Mouse (Mus musculus): ENCODE data around the gene Col16a1.

The Col16a1 gene

DNA sequence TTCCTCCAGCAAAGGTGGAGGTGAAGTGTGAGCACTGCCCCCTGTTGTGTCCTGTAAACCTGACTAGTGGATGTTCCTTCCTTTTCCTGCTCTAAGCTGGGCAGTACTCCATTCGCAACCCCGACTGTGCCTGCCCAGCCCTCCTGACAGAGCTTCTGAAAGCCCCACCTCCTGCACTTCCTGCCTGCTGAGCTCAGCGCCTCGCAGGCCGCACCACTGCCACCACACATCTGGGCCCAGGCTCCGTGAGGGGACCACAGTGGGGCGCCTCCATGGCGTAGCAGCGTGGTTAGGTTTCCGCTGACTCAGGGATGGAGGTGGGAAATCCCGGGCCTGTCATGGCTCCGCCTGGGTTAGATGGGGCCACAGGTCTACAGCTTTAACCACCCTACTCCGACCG is 2.0 kb upstream of the Col16a1 start:
- DNase-seq (ENCODE audit: low spot score): no peak

DNA sequence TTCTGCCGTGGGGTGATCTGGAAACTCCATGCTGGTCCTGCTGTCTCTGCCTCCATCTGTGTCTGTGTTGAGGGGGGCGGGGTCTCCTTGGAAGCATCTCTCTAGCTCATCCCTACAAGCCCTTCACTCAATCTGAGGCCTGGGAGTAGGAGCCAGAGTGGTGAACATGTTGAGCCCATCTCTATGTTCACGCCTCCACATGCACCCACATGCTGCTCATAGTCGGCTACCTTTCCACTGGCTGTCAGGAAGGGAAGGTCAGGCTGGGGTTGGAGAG is 501 bp downstream of the Col16a1 start:
- no peak for DNase-seq (ENCODE audit: low spot score)

DNA sequence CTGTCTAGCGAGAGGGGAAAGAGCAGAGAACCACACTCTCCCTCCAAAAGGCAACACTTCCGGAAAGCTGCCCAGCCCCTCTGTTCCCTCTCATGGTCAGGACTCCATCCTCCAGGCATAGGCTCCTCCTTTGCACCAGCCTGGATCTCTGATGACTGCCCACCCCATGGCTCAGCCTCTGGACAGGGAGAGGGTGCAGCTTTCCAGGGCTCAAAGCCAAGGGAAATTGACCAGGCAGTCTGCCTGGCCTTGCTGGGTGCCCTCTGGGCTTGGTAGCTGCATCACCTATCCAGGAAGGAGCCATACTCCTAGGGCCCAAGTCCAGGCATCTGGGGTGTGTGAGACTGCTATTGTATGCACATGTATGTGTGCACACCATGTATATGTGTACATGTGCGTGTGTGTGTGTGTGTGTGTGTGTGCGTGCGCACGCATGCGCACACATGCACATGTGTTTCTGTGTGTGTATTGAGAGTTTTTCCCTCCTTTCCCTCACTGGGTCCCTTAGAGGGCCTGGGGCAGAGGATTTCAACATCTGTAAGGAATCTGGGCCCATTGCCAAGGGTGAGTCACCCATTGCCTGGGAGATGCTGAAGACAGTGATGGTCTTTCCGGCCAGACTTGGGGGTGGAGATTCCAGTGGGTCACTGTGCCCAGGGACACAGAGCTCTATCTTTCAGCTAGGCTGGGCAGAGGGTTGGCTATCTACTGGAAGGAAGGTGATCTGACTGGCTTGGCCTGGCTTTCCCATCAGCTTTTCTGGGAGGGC is 2.6 kb downstream of the Col16a1 start:
- DNase-seq (ENCODE audit: low spot score): no peak

DNA sequence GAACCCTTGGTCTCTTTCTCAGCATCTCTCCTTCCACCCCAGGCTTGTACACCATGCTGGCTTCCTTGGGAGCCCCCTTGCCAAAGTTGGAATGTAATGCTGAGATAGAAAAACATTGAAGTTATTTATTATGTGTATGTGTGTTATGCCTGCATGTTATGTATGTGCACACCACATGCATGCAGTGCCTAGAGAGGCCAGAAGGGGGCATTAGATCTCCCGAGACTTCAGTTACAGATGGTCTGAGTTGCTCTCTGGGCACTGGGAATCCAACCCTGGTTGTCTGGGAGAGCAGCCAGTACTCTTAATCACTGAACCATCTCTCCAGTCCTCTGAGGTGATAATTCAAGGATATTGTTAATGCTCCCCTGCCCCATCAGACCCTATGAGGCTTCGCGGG is 4.6 kb downstream of the Col16a1 start:
- no peak for DNase-seq (ENCODE audit: low spot score)

DNA sequence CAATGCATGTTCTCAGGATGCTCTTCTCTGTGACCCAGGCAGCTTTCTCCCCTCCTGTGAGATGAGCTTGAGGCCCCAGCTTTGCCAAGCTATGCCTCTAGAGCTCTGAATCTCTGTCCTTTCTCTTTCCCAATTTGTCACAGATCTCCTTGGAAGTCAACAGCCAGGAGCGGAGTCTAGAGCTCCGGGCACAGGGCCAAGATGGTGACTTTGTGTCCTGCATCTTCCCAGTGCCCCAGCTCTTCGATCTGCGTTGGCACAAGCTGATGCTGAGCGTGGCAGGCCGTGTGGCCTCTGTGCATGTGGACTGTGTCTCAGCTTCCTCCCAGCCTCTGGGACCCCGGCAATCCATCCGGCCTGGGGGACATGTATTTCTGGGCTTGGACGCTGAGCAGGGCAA is 5.5 kb downstream of the Col16a1 start:
- DNase-seq (ENCODE audit: low spot score): no peak

DNA sequence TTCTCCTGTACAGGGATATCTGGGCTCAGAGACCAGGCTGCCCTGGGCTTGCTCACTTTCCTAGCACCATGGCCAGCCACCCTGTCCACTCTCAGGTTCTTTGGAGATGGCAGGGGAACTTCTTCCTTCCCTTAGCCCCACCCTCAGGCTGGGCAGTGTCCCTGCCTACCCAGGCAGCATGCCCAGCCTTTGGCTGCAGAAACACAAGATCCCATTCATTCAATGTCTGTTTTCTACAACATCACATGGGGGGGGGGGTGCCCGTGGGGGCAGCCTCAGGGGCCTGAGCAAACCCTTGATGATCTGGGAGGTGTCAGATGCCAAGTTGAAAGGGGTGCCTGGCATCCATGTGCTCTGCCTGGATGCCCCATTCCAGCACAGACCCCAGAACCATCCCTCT is 7.1 kb downstream of the Col16a1 start:
- DNase-seq (ENCODE audit: low spot score): no peak

DNA sequence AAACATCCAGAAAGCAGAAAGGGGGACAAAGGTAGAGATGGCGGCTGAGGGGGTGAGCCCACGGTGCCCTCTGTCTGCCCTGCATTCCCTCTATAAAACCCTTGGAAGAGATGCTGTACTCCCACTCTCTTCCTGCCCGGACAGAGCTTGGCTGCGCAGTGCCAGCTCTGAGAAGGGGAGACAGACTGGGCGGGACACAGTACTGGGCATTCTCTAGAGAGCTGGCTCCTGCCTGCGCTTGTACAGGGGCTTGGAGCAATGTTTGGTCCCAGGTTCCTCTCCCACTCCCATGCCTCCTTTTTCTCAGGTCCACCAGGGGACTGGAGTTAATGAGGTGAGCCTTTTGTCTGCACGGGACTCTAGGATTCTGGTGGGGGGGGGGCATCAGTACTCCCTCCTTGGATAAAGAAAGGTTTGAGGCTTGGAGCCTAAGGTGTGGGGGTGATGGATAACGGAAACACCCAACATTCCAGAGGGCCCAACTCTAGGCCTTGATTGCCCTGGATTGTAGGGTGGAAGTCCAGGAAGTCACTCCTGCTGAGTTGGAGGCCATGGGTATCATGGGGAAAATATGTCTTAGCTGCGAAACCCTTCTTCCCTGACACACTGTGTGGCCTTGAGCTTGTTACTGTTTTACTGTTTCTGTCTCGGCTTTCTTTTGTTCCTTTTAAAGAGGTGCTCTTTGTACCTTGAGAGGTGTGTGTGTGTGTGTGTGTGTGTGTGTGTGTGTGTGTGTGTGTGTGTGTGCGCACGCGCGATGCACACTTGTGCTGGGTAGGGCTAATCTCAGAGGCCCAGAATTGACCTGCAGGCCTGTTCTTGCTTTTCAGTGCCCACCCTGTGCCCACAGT is 7.7 kb downstream of the Col16a1 start:
- DNase-seq (ENCODE audit: low spot score): no peak

DNA sequence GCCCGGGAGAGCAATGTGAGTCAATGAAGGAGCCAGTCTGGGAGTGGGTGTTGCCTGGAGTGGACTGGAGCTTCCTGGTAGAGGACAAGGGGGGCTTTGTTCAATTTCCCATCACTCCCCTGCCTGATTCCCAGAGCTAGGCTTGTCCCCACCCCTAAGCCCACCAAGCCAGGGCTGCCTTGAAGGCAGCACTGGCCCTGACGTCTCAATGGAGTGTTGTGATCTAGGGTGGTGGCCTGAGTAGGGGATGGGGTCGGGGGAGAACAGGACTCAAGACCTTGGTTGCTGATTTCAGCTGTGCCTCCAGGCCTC is 8.3 kb downstream of the Col16a1 start:
- DNase-seq (ENCODE audit: low spot score): no peak

DNA sequence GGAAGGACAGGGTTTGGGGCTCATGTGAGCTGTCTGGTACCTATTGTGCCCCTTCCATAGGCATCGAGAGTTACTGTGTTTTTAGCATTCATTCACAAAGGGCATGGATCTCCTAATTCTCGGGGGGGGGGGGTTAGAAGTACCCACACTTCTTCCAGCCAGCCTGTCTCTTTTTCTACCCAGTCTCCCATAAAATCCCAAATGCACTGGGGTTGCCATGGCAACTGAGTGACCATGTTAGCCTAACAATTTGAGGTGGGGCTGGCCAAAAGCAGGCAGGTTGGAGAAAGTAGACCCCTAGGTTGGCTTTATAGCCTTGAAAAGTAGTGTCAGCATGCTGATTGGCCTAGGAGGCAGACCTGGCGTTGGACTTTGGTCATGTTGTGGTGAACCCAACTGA is 8.8 kb downstream of the Col16a1 start:
- no peak for DNase-seq (ENCODE audit: low spot score)

DNA sequence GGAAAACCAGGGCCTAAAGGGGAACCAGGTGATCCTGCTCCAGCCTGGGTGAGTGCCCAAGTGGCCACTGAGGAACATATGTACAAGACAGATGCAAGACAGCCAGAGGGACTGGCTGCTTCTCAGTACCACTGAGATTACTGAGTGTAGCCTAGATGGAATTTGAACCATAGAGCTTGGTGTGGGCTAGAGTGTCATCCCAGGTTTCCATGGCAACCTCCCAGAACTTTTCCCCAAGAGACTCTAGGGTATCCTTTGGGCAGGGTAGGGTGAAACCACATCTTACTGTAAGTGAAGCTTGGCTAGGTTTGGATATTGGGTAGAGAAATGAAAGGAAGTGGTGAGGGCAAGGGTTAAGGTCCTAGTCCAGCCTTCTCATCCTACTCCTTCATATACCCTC is 13.3 kb downstream of the Col16a1 start:
- no peak for DNase-seq (ENCODE audit: low spot score)

DNA sequence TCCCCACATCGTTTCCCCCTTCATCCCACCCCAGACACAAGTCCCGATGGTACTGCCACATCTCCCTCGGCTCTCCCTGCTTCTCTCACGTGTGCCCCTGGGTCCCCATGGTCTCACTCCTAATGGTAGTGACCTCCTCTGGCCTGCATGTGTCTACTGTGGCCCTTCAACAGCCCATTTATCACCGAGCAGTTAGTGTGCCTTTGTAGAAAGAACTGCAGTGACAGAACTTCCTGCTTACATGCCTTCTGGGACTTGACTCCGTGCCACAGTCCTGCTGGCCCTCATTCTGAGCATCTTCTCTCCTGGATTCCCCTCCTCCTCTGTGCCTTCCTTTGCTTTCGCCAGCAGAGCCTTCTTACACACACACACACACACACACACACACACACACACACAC is 15.6 kb downstream of the Col16a1 start:
- no peak for DNase-seq (ENCODE audit: low spot score)

DNA sequence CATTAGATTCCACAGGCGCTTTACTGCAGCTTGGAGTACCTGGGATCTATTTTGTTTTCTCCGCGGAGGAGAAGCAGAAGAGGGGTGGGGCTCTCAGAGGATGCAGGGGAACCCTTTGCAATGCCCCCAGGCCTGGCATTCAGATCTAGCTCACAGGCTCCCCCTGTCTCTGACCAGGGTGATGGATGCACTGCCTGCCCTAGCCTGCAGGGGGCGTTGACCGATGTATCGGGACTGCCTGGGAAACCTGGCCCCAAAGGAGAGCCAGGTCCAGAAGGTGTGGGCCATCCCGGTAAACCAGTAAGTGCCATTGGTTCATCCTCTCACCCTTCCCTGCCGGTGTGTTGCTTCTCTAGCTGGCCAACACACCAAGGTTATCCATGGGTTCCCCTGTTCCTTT is 19.2 kb downstream of the Col16a1 start:
- DNase-seq (ENCODE audit: low spot score): no peak

DNA sequence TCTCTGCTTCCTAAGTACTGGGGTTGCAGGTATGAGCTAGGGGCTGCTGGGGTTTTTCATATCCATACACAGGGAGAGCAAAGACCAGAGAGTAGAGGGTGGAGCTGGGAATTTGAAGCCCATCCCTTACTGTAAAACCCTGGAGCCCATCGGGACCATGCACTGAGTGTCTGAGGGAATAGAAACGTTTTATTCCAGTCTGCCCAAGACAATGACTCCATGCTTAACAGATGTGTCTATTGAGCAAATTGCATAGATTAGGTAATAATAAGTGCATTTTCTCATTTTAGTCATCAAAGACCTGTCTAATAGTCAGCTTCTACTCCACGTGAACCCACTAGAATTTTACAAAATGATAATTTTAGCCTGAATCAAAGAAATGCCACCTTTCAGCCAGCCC is 22.9 kb downstream of the Col16a1 start:
- no peak for DNase-seq (ENCODE audit: low spot score)

DNA sequence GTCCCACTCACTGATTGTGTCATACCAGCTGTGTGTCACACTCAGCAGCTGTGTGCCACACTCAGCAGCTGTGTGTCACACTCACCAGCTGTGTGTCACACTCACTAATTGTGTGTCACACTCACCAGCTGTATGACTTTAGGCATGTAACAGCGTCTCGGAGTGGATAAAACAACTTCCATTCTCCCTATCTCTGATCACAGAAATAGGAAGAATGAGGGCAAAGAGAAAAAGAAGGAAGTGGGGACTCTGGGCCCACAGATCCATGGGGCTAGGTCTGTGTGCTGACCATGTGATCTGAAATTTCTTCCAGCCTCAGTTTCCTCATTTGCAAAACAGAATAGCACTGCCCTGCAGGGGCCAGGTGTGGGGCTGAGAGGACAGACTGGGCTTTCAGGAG is 24.1 kb downstream of the Col16a1 start:
- DNase-seq (ENCODE audit: low spot score): no peak

DNA sequence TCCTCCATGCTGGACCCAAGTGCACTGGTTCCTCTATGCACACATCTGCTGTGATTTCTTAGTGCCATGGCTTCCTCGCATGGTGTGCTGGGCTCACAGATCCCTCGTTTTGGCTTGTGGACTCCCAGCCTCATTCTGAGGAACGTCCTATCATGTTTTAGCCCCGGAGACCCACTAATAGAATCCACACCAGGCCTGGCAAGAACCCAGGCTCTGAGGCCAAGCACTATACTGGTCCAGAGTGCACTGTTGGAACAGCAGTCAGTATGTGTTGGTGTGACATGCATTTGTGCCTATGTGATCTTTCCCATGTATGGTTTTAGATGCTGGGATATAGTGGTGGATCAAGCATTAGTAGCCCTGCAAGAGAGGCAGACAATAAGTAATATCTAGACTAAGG is 25.7 kb downstream of the Col16a1 start:
- DNase-seq (ENCODE audit: low spot score): no peak

DNA sequence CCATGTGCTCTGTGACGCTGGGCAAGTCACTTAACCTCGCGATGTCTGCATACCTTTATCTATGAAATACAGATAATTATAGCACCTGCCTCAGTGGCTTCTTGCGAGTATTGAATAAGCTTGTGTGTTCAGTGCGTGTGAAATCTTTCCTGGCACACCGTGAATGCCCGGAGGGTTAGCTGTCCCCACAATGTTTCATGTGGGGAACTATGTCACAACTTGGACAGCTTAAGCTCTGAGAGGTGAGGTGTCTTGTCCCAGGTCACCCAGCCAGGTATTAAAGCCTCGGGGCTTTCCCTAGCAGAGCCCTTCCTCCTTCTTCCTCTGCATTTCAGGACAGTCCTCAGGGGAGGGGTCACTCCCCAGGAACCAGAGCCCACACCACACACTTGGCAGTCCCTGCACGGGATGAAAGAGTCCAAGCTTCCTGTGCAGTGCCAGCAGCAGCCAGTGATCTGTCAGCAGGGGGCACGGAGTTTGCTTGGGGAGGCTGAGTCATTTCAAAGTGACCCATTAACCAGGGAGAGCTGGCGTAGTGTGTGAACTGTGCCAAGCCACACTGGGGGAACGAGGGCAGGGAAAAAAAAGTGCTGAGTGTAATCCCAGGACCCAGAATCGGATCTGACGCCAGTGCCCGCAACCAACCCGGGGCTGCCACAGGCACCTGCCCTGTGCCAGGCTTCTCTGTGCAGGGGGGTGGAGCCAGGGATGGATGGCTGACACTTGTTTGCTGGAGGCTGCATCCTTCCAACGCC is 27.3 kb downstream of the Col16a1 start:
- DNase-seq (ENCODE audit: low spot score): no peak

DNA sequence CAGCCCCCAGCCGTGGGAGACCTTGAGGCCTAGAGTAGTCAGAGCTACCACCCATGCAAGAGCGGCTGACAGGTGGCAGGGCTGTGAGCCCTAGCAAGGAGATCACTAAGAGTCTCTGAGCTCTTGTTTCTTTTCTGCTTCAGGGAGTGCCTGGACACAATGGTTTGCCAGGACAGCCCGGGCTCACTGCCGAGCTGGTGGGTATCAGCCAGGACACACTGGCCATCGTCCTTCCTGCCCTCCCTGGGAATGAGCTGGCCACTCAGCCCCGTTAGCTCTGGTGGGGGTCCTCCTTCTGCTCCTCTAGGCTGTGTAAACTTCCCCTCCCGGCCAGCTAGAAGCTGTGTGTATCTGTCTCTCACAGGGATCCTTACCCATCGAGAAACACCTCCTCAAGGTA is 29.2 kb downstream of the Col16a1 start:
- no peak for DNase-seq (ENCODE audit: low spot score)

DNA sequence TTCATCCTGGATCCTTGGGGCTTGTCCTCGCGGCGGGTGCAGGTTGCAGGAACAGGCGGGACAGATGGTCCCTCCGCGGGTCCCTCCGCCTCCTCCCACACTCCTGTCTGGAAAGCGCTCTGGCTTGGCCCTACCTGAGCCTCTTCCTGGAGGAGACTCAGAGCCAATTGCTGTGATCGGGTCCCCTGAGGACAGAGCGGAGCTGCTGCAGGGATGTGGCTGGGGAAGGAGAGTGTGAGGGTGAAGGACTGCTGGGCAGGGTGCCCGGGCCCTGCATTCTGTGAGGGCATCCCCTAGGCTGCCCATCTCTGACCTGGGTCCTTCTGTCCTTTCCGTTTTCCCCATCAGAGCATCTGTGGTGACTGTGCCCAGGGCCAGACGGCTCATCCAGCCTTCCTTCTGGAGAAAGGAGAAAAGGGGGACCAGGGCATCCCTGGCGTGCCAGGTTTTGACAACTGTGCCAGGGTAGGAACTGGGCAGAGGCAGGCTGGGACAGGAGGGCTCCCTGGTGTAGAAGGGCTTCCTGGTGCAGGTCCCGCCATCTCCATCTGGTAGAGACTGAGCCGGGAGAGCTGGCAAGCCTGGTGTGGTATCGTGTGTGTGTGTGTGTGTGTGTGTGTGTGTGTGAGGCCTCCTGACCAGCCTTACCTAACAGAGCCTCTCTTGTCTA is 31.3 kb downstream of the Col16a1 start:
- no peak for DNase-seq (ENCODE audit: low spot score)

DNA sequence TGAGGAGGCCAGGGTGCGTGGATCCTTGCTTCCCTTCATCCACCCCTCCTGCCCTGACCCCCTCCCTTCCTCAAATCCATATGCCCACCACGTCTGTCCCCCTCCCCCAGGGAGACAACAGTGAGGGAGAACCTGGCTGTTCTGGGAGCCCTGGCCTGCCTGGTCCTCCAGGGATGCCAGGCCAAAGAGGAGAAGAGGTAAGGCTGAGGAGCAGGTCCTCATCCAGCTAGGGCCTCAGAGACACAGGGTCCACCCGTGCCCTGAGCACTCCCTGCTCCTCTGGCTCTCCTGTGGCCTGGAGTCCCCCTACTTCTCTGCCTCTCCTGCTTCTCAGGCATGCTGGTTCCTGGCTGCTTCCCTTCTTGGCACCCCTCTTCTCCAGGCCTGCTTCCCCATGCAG is 31.9 kb downstream of the Col16a1 start:
- DNase-seq (ENCODE audit: low spot score): no peak

DNA sequence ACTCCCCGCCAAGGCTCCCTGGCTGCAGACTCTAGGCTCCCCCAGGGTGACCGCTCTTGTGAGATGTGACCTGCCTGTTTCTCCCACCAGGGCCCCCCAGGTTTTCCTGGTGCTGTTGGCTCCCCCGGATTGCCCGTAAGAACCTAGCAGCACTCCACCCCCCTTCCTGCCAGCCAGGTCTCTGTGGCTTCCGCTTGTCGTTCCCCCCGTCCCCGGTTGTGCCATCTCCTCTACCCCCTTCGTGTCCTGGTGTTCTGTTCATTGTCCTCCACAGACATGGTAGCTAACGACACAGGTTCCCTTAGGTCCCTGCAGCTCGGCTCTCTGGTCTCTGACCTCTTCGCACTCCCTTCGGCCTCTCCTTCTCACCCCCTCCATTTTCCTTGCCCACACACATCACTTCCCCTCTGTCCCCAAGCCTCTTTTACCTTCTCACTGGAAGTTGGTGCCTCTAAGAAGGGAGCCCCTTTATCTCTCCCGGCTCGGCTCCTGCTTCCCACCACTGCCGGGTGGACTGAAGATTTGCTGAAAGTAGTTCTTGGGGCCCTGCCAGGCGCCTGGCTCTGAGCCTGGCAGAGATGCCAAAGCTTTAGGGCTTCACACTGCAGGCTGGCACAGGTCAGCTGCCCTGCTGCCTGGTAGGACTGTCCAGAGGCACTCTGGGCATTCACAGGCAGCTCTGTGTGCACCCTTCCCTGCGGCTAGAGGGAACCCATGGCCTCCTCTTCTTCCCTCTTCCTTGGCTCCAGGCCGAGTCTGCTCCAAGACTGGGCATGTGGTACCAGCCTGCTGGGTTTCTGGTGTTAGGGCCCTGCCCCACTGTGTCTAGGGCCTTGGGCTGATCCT is 33.9 kb downstream of the Col16a1 start:
- peak; percentile 26 for DNase-seq (ENCODE audit: low spot score)

DNA sequence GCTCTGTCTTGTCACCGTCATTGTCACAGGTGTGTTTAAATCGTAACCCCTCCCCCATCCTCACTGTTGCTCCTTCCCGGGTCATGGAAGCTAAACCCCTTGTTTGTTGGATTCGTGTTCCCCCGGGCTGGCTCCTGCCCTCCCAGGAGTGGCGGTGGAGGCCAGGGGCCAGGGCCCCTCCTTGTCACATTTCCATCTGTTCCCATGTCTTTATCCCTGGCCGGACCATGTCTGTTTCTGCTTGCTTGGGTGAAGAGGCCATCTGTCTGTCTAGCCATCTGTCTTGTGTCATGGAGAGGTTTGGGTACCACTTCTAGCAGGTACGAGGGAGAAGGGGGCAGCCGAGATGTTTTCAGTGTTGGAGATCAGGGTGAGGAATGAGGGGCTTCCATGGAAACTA is 34.6 kb downstream of the Col16a1 start:
- no peak for DNase-seq (ENCODE audit: low spot score)
